Mouse (Mus musculus): ENCODE results near the gene Slc26a1. TPM values are rescaled to one million over a fixed set of nuclear protein-coding genes. Genes with fewer than 3 reads are reported as not detected.

The Slc26a1 gene
- polyA plus RNA-seq, 1 experiment from 2014 or later: 12.7 TPM

GRCm38 (mm10) chr5:108633676-108634075 lies 41.7 kb downstream of the Slc26a1 start:
- Histone ChIP-seq H3K9ac (no peak overlapping the region), H3K4me1 (peaks cover 16% of the 10 kb centered on the region), H3K27ac (no peak overlapping the region), H3K9me3 (replicated peaks) (no peaks in the 10 kb centered on the region), H3K4me2 (no peak overlapping the region), H3K36me3 (peaks cover 6% of the 10 kb centered on the region), H3K27me3 (replicated peaks) (no peaks in the 10 kb centered on the region), H3K4me3 (no peak overlapping the region)
- WGBS (ENCODE audit: insufficient replicate concordance): 86% methylated on average over 4 of the region's 4 CpGs
- no peak for ATAC-seq

GRCm38 (mm10) chr5:108629634-108630483 lies 45.5 kb downstream of the Slc26a1 start, which contains the start of the genes Gak and Tmem175:
Gene Gak (minus strand): TSS chr5:108629755.
Gene Tmem175 (plus strand): TSS chr5:108629770.
- under 1% methylated on average over 58 of the region's 58 CpGs for WGBS (ENCODE audit: insufficient replicate concordance)
- Histone ChIP-seq H3K4me3 (peak within 1 kb of the TSS; percentile 76), H3K36me3 (peaks cover 7% of the 10 kb centered on the region; the same call in 1 of the 2 replicates), H3K4me2 (peak within 1 kb of the TSS; percentile 89), H3K9ac (peak within 1 kb of the TSS; percentile 84), H3K4me1 (peaks cover 51% of the 10 kb centered on the region), H3K9me3 (replicated peaks) (no peaks in the 10 kb centered on the region), H3K27me3 (replicated peaks) (no peaks in the 10 kb centered on the region), H3K27ac (peak within 1 kb of the TSS; percentile 85)
- peak; percentile 94 for ATAC-seq

- H3K4me2 ChIP-seq: peak overlapping the region; percentile 89
- peak; percentile 87 for ATAC-seq
- 1% methylated on average over 32 of the region's 32 CpGs for WGBS (ENCODE audit: insufficient replicate concordance)
These were observed 46.3 kb downstream of the Slc26a1 start for GRCm38 (mm10) chr5:108628891-108629633.

GRCm38 (mm10) chr5:108626050-108626660 lies 49.2 kb downstream of the Slc26a1 start:
- WGBS (ENCODE audit: insufficient replicate concordance): 39% methylated on average over 4 of the region's 4 CpGs
- no peak overlapping the region for H3K4me3 ChIP-seq
- peak overlapping the region; percentile 41; the same call in 1 of the 2 replicates for H3K27ac ChIP-seq
- peaks cover 43% of the 10 kb centered on the region for H3K36me3 ChIP-seq
- no peaks in the 10 kb centered on the region for H3K9me3 ChIP-seq (replicated peaks)
- peak overlapping the region; percentile 29; the same call in 1 of the 2 replicates for H3K9ac ChIP-seq
- ATAC-seq: no peak
- H3K4me1 ChIP-seq: peaks cover 51% of the 10 kb centered on the region
- no peaks in the 10 kb centered on the region for H3K27me3 ChIP-seq (replicated peaks)
- peak overlapping the region; percentile 32 for H3K4me2 ChIP-seq

More at GRCm38 (mm10) chr5:108628891-108629633, 46.3 kb downstream of the Slc26a1 start:
- Histone ChIP-seq H3K27me3 (replicated peaks) (no peaks in the 10 kb centered on the region), H3K27ac (peak overlapping the region; percentile 85), H3K9ac (peak overlapping the region; percentile 84), H3K36me3 (peaks cover 14% of the 10 kb centered on the region), H3K4me3 (peak overlapping the region; percentile 76), H3K9me3 (replicated peaks) (no peaks in the 10 kb centered on the region), H3K4me1 (peaks cover 51% of the 10 kb centered on the region)

GRCm38 (mm10) chr5:108621870-108622269 lies 53.5 kb downstream of the Slc26a1 start:
- ATAC-seq: no peak
- Histone ChIP-seq H3K4me2 (no peak overlapping the region), H3K4me3 (no peak overlapping the region), H3K9me3 (replicated peaks) (no peaks in the 10 kb centered on the region), H3K36me3 (peaks cover 78% of the 10 kb centered on the region), H3K9ac (no peak overlapping the region), H3K27me3 (replicated peaks) (no peaks in the 10 kb centered on the region), H3K27ac (no peak overlapping the region), H3K4me1 (peaks cover 17% of the 10 kb centered on the region)
- WGBS (ENCODE audit: insufficient replicate concordance): 77% methylated on average over 2 of the region's 2 CpGs

Other genes starting within 250 kb of the Slc26a1 start
- 355 and 360 TPM in 2 replicates for gene Atp5k, start 241.1 kb downstream of the Slc26a1 start, polyA plus RNA-seq (2016; fragmentation: Nextera tagmentation; extraction: Ambion mirVana)
- 0.15 TPM in 1 of 2 replicates, not detected in the other for gene Mfsd7a, start 226.7 kb downstream of the Slc26a1 start, polyA plus RNA-seq (2016; fragmentation: Nextera tagmentation; extraction: Ambion mirVana)
- 12.6 and 14.8 TPM in 2 replicates for gene Pcgf3, start 214.3 kb downstream of the Slc26a1 start, polyA plus RNA-seq (2016; fragmentation: Nextera tagmentation; extraction: Ambion mirVana)
- gene Cplx1, start 125.5 kb downstream of the Slc26a1 start, polyA plus RNA-seq (2016; fragmentation: Nextera tagmentation; extraction: Ambion mirVana): 0.07 TPM in 1 of 2 replicates, not detected in the other
- 42.1 and 42.8 TPM in 2 replicates for gene Gak, start 45.8 kb downstream of the Slc26a1 start, polyA plus RNA-seq (2016; fragmentation: Nextera tagmentation; extraction: Ambion mirVana)
- 16.1 and 17.8 TPM in 2 replicates for gene Tmem175, start 45.8 kb downstream of the Slc26a1 start, polyA plus RNA-seq (2016; fragmentation: Nextera tagmentation; extraction: Ambion mirVana)
- gene Idua, start 15.2 kb downstream of the Slc26a1 start, polyA plus RNA-seq (2016; fragmentation: Nextera tagmentation; extraction: Ambion mirVana): 5.9 TPM in 2 replicates
- gene Dgkq, start 5.9 kb downstream of the Slc26a1 start, polyA plus RNA-seq (2016; fragmentation: Nextera tagmentation; extraction: Ambion mirVana): 6.2 and 7.1 TPM in 2 replicates
- gene Fgfrl1, start 16.8 kb upstream of the Slc26a1 start, polyA plus RNA-seq (2016; fragmentation: Nextera tagmentation; extraction: Ambion mirVana): 18.0 and 18.6 TPM in 2 replicates
- 4.0 and 4.2 TPM in 2 replicates for gene Rnf212, start 99.4 kb upstream of the Slc26a1 start, polyA plus RNA-seq (2016; fragmentation: Nextera tagmentation; extraction: Ambion mirVana)
- gene Tmed11, start 119.8 kb upstream of the Slc26a1 start, polyA plus RNA-seq (2016; fragmentation: Nextera tagmentation; extraction: Ambion mirVana): not detected in 2 replicates
- not detected in 2 replicates for gene Vmn2r8, start 133.3 kb upstream of the Slc26a1 start, polyA plus RNA-seq (2016; fragmentation: Nextera tagmentation; extraction: Ambion mirVana)
- gene Vmn2r9, start 177.0 kb upstream of the Slc26a1 start, polyA plus RNA-seq (2016; fragmentation: Nextera tagmentation; extraction: Ambion mirVana): not detected in 2 replicates